9 mouse cellular contexts compared by ENCODE assay signal in the genomic region with DNA sequence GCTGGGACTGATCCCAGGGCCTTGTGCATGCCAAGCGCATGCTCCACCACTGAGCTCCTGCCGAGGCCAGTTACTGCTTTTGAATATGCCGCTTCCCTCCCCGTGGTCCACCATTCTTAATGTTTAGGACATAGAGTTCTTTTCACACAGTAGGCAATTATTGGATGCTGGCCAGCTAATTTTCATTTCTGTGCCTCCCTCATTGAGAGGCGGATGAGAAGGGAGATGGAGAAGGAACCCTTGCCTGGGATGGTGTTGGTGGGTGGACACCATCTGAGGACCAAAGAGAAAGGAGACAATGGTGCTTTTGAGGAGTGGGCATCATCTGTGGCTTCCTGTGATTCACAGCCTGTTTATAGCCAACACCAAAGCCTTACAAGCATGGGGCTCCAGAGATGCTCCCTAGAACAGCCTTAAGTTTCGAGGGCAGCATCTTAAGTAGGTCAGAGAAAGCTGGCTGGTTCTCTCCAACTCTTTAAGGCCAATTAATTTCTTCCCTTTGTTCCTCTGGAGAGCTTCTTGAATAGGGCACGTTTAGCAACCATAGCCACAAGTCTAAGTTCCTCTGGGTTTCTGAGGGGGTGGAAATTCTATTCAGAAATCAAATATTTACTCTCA. TPM values are rescaled to one million over a fixed set of nuclear protein-coding genes. Genes with fewer than 3 reads are reported as not detected.
DNase-seq lines count a peak whose midpoint lies in the region; ATAC-seq and TF ChIP-seq lines count a peak whose summit lies in the region.
"Had no signal": no experiment of that assay in that cellular context is flagged by ENCODE, and none has a peak within 500 bp of the region (broad histone marks: within the 10 kb centered on the region; RNA-seq: fewer than 3 reads in every experiment).

No protein-coding gene starts in this region.

- no peaks in the 10 kb centered on the region for H3K9me3 ChIP-seq in kidney, embryonic 16.5 days (ENCODE audit: low read length)
- H3K9me3 ChIP-seq in kidney, embryonic 15.5 days (replicated peaks), result no peaks in the 10 kb centered on the region
- no peaks in the 10 kb centered on the region for H3K9me3 ChIP-seq in hindbrain, embryonic 11.5 days (ENCODE audit: control insufficient read depth, low read length)
- no peaks in the 10 kb centered on the region for H3K9me3 ChIP-seq in midbrain, embryonic 14.5 days (ENCODE audit: control insufficient read depth, low read length)
- no peaks in the 10 kb centered on the region for H3K9me3 ChIP-seq in intestine, postnatal 0 days (ENCODE audit: control insufficient read depth)

- 0 out of 2 replicates have a peak overlapping the region, but pooled peaks have one; percentile 16 for H3K27ac ChIP-seq in kidney, embryonic 16.5 days (ENCODE audit: low read length)
- no peak overlapping the region for H3K27ac ChIP-seq in kidney, embryonic 15.5 days
- H3K27ac ChIP-seq in hindbrain, embryonic 11.5 days (ENCODE audit: low read depth, low read length), result peak overlapping the region; percentile 47
- H3K27ac ChIP-seq in midbrain, embryonic 14.5 days (replicated peaks; ENCODE audit: low read depth, low read length), result peak overlapping the region; percentile 70
- no peak overlapping the region for H3K27ac ChIP-seq in intestine, postnatal 0 days (ENCODE audit: low read depth, low read length)

- no peak overlapping the region for H3K4me2 ChIP-seq in kidney, embryonic 16.5 days (replicated peaks; ENCODE audit: low read depth, low read length)
- no peak overlapping the region for H3K4me2 ChIP-seq in kidney, embryonic 15.5 days
- no peak overlapping the region for H3K4me2 ChIP-seq in hindbrain, embryonic 11.5 days (replicated peaks; ENCODE audit: low read depth, low read length)
- H3K4me2 ChIP-seq in midbrain, embryonic 14.5 days (ENCODE audit: low read length), result no peak overlapping the region
- no peak overlapping the region for H3K4me2 ChIP-seq in intestine, postnatal 0 days (replicated peaks; ENCODE audit: low read depth)

- WGBS in kidney, embryonic 16.5 days, result 79% methylated on average over 7 of the region's 7 CpGs
- WGBS in kidney, embryonic 15.5 days, result 88% methylated on average over 7 of the region's 7 CpGs
- 61% methylated on average over 7 of the region's 7 CpGs for WGBS in hindbrain, embryonic 11.5 days
- WGBS in midbrain, embryonic 14.5 days, result 38% methylated on average over 7 of the region's 7 CpGs
- 79% methylated on average over 7 of the region's 7 CpGs for WGBS in intestine, postnatal 0 days

- peaks cover 7% of the 10 kb centered on the region; the same call in 1 of the 2 replicates for H3K4me1 ChIP-seq in kidney, embryonic 16.5 days (ENCODE audit: insufficient read depth, low read length)
- H3K4me1 ChIP-seq in kidney, embryonic 15.5 days, result peaks cover 9% of the 10 kb centered on the region
- peaks cover 5% of the 10 kb centered on the region; the same call in 1 of the 2 replicates for H3K4me1 ChIP-seq in hindbrain, embryonic 11.5 days (replicated peaks; ENCODE audit: control insufficient read depth, insufficient read depth, low read length)
- H3K4me1 ChIP-seq in midbrain, embryonic 14.5 days (ENCODE audit: control insufficient read depth, insufficient read depth, low read length), result peaks cover 9% of the 10 kb centered on the region; the same call in 1 of the 2 replicates
- H3K4me1 ChIP-seq in intestine, postnatal 0 days (replicated peaks; ENCODE audit: control insufficient read depth, insufficient read depth, low read length), result no peaks in the 10 kb centered on the region

- H3K9ac ChIP-seq in kidney, embryonic 16.5 days (replicated peaks; ENCODE audit: low read length), result no peak overlapping the region
- no peak overlapping the region for H3K9ac ChIP-seq in kidney, embryonic 15.5 days
- H3K9ac ChIP-seq in hindbrain, embryonic 11.5 days (ENCODE audit: low read depth, low read length), result no peak overlapping the region
- no peak overlapping the region for H3K9ac ChIP-seq in midbrain, embryonic 14.5 days (replicated peaks; ENCODE audit: low read length)
- no peak overlapping the region for H3K9ac ChIP-seq in intestine, postnatal 0 days (ENCODE audit: low read depth, low read length)

- H3K27me3 ChIP-seq in kidney, embryonic 16.5 days (ENCODE audit: insufficient read depth, low read length), result no peaks in the 10 kb centered on the region
- H3K27me3 ChIP-seq in kidney, embryonic 15.5 days, result no peaks in the 10 kb centered on the region
- no peaks in the 10 kb centered on the region for H3K27me3 ChIP-seq in hindbrain, embryonic 11.5 days (ENCODE audit: control insufficient read depth, insufficient read depth, low read length)
- no peaks in the 10 kb centered on the region for H3K27me3 ChIP-seq in midbrain, embryonic 14.5 days (ENCODE audit: control insufficient read depth, insufficient read depth, low read length)
- H3K27me3 ChIP-seq in intestine, postnatal 0 days (replicated peaks; ENCODE audit: control insufficient read depth, insufficient read depth, low read length), result no peaks in the 10 kb centered on the region

- DNase-seq in cerebellum, postnatal 14 days, result peak; percentile 14 to 15
- DNase-seq in hindbrain, embryonic 11.5 days (ENCODE audit: low spot score), result peak; percentile 17
- peak; percentile 66 for DNase-seq in midbrain, embryonic 14.5 days
- DNase-seq in urinary bladder, adult 2 months (ENCODE audit: low spot score), result no peak
- DNase-seq: gastrocnemius, postnatal 10 days had no signal

- no peak for TF ChIP-seq CTCF in intestine, postnatal 0 days (IDR thresholded peaks at IDR 0.05; ENCODE audit: low read depth)

- no peak for ATAC-seq in kidney, embryonic 16.5 days (ENCODE audit: low FRiP score, low TSS enrichment)
- ATAC-seq in kidney, embryonic 15.5 days (replicated peaks; ENCODE audit: low FRiP score), result no peak
- ATAC-seq in hindbrain, embryonic 11.5 days (ENCODE audit: low FRiP score), result peak; percentile 47
- peak; percentile 51 for ATAC-seq in midbrain, embryonic 14.5 days (ENCODE audit: low FRiP score, low TSS enrichment)
- ATAC-seq in megakaryocyte, adult 5-6 weeks (ENCODE audit: poor library complexity, severe bottlenecking), result no peak
- no peak for ATAC-seq in intestine, postnatal 0 days

- no peaks in the 10 kb centered on the region for H3K36me3 ChIP-seq in kidney, embryonic 16.5 days (ENCODE audit: insufficient read depth, low read length)
- H3K36me3 ChIP-seq in kidney, embryonic 15.5 days, result no peaks in the 10 kb centered on the region
- H3K36me3 ChIP-seq in hindbrain, embryonic 11.5 days (ENCODE audit: control insufficient read depth, insufficient read depth, low read length), result no peaks in the 10 kb centered on the region
- H3K36me3 ChIP-seq in midbrain, embryonic 14.5 days (ENCODE audit: control insufficient read depth, insufficient read depth, low read length), result no peaks in the 10 kb centered on the region
- no peaks in the 10 kb centered on the region for H3K36me3 ChIP-seq in intestine, postnatal 0 days (ENCODE audit: control insufficient read depth, insufficient read depth)

- no peak overlapping the region for H3K4me3 ChIP-seq in kidney, embryonic 16.5 days (ENCODE audit: low read length)
- no peak overlapping the region for H3K4me3 ChIP-seq in kidney, embryonic 15.5 days (replicated peaks)
- no peak overlapping the region for H3K4me3 ChIP-seq in hindbrain, embryonic 11.5 days (ENCODE audit: low read depth, low read length)
- no peak overlapping the region for H3K4me3 ChIP-seq in midbrain, embryonic 14.5 days (replicated peaks; ENCODE audit: low read depth, low read length)
- H3K4me3 ChIP-seq in intestine, postnatal 0 days (ENCODE audit: low read depth, low read length), result no peak overlapping the region

RNA-seq across cellular contexts. Expression of gene Hepacam, which starts 8.3 kb away (rescaled TPM):
- polyA plus RNA-seq in kidney, embryonic 16.5 days (2015; fragmentation: Nextera tagmentation; extraction: Ambion mirVana), result 0.05 TPM in 1 of 2 replicates, not detected in the other
- not detected in 2 replicates for polyA plus RNA-seq in kidney, embryonic 15.5 days (2015; fragmentation: Nextera tagmentation; extraction: Ambion mirVana)
- polyA plus RNA-seq in hindbrain, embryonic 11.5 days (2014; fragmentation: Nextera tagmentation; extraction: Ambion mirVana), result 0.09 TPM in 1 of 2 replicates, not detected in the other
- polyA plus RNA-seq in midbrain, embryonic 14.5 days (2014; fragmentation: Nextera tagmentation; extraction: Ambion mirVana), result 6.1 and 11.9 TPM in 2 replicates
- not detected in 2 replicates for total RNA-seq in megakaryocyte, adult 5-6 weeks (2015)
- total RNA-seq in megakaryocyte, adult 5-6 weeks (2017), result not detected in 2 replicates
- polyA plus RNA-seq in urinary bladder, adult 2 months (2012; rRNA removed), result 0.18 and 0.21 TPM in 2 replicates
- 0.18 and 0.38 TPM in 2 replicates for polyA plus RNA-seq in intestine, postnatal 0 days (2015; fragmentation: Nextera tagmentation; extraction: Ambion mirVana)

RNA-seq across cellular contexts. Expression of gene Ccdc15, which starts 10.6 kb away (rescaled TPM):
- 5.2 and 8.3 TPM in 2 replicates for polyA plus RNA-seq in kidney, embryonic 16.5 days (2015; fragmentation: Nextera tagmentation; extraction: Ambion mirVana)
- 7.1 and 8.0 TPM in 2 replicates for polyA plus RNA-seq in kidney, embryonic 15.5 days (2015; fragmentation: Nextera tagmentation; extraction: Ambion mirVana)
- 6.8 and 10.2 TPM in 2 replicates for polyA plus RNA-seq in hindbrain, embryonic 11.5 days (2014; fragmentation: Nextera tagmentation; extraction: Ambion mirVana)
- 8.5 and 9.4 TPM in 2 replicates for polyA plus RNA-seq in midbrain, embryonic 14.5 days (2014; fragmentation: Nextera tagmentation; extraction: Ambion mirVana)
- total RNA-seq in megakaryocyte, adult 5-6 weeks (2015), result 6.0 and 9.2 TPM in 2 replicates
- total RNA-seq in megakaryocyte, adult 5-6 weeks (2017), result 6.7 and 8.3 TPM in 2 replicates
- polyA plus RNA-seq in urinary bladder, adult 2 months (2012; rRNA removed), result 1.3 and 1.4 TPM in 2 replicates
- 1.8 and 1.9 TPM in 2 replicates for polyA plus RNA-seq in intestine, postnatal 0 days (2015; fragmentation: Nextera tagmentation; extraction: Ambion mirVana)

RNA-seq across cellular contexts. Expression of gene Robo4, which starts 42.9 kb away (rescaled TPM):
- 20.1 and 23.8 TPM in 2 replicates for polyA plus RNA-seq in kidney, embryonic 16.5 days (2015; fragmentation: Nextera tagmentation; extraction: Ambion mirVana)
- 15.8 and 19.6 TPM in 2 replicates for polyA plus RNA-seq in kidney, embryonic 15.5 days (2015; fragmentation: Nextera tagmentation; extraction: Ambion mirVana)
- polyA plus RNA-seq in hindbrain, embryonic 11.5 days (2014; fragmentation: Nextera tagmentation; extraction: Ambion mirVana), result 5.5 and 6.8 TPM in 2 replicates
- polyA plus RNA-seq in midbrain, embryonic 14.5 days (2014; fragmentation: Nextera tagmentation; extraction: Ambion mirVana), result 2.6 and 4.5 TPM in 2 replicates
- total RNA-seq in megakaryocyte, adult 5-6 weeks (2015), result not detected in 2 replicates
- total RNA-seq in megakaryocyte, adult 5-6 weeks (2017), result not detected in 2 replicates
- 10.5 and 12.4 TPM in 2 replicates for polyA plus RNA-seq in urinary bladder, adult 2 months (2012; rRNA removed)
- 6.6 and 7.1 TPM in 2 replicates for polyA plus RNA-seq in intestine, postnatal 0 days (2015; fragmentation: Nextera tagmentation; extraction: Ambion mirVana)

Comparison
In these comparisons a context has a peak if more than half of its experiments do, and no peak if none do; other contexts are left out.
1. H3K27ac ChIP-seq: peak in kidney, embryonic 16.5 days (single experiment), hindbrain, embryonic 11.5 days (single experiment) and midbrain, embryonic 14.5 days (single experiment); none in kidney, embryonic 15.5 days (single experiment) and intestine, postnatal 0 days (single experiment).
2. ATAC-seq: peak in hindbrain, embryonic 11.5 days (single experiment) and midbrain, embryonic 14.5 days (single experiment); none in kidney, embryonic 16.5 days (single experiment), kidney, embryonic 15.5 days (single experiment), megakaryocyte, adult 5-6 weeks (single experiment) and intestine, postnatal 0 days (single experiment).